Mouse (Mus musculus): ENCODE results near the gene Vps51. TPM values are rescaled to one million over a fixed set of nuclear protein-coding genes. Genes with fewer than 3 reads are reported as not detected.

Gene Vps51
- total and polyA plus RNA-seq, 2 experiments from 2014 or later = 91.2 to 102 TPM

- no peak for DNase-seq (ENCODE audit: low spot score)
- no peaks in the 10 kb centered on the region for H3K9me3 ChIP-seq (ENCODE audit: low read length)
- no peak overlapping the region for H3K9ac ChIP-seq (replicated peaks; ENCODE audit: low read length)
- no peak for ATAC-seq
- no peak overlapping the region for H3K4me2 ChIP-seq (ENCODE audit: low read depth, low read length)
- peaks cover 31% of the 10 kb centered on the region for H3K36me3 ChIP-seq (ENCODE audit: insufficient read depth, low read length)
- no peak overlapping the region for H3K4me3 ChIP-seq (ENCODE audit: low read length)
- peaks cover 8% of the 10 kb centered on the region for H3K4me1 ChIP-seq (ENCODE audit: insufficient read depth, low read length)
- no peak overlapping the region for H3K27ac ChIP-seq
- TF ChIP-seq CTCF (IDR thresholded peaks at IDR 0.05; ENCODE audit: low read depth) = no peak
- no peaks in the 10 kb centered on the region for H3K27me3 ChIP-seq (ENCODE audit: insufficient read depth, low read length)
- 91% methylated on average over 8 of the region's 10 CpGs for WGBS
Observed at GRCm38 (mm10) chr19:6069851-6070250, 7.2 kb downstream of the Vps51 start.

GRCm38 (mm10) chr19:6068951-6069350 lies 8.1 kb downstream of the Vps51 start:
- DNase-seq (ENCODE audit: low spot score) = no peak
- no peak overlapping the region for H3K27ac ChIP-seq
- WGBS = 81% methylated on average over 4 of the region's 4 CpGs
- no peak for ATAC-seq
- no peak overlapping the region for H3K4me3 ChIP-seq (ENCODE audit: low read length)
- TF ChIP-seq CTCF (IDR thresholded peaks at IDR 0.05; ENCODE audit: low read depth) = no peak
- H3K4me1 ChIP-seq (ENCODE audit: insufficient read depth, low read length) = peaks cover 8% of the 10 kb centered on the region
- H3K27me3 ChIP-seq (ENCODE audit: insufficient read depth, low read length) = no peaks in the 10 kb centered on the region
- no peak overlapping the region for H3K4me2 ChIP-seq (ENCODE audit: low read depth, low read length)
- no peak overlapping the region for H3K9ac ChIP-seq (replicated peaks; ENCODE audit: low read length)
- H3K9me3 ChIP-seq (ENCODE audit: low read length) = no peaks in the 10 kb centered on the region
- H3K36me3 ChIP-seq (ENCODE audit: insufficient read depth, low read length) = peaks cover 29% of the 10 kb centered on the region

GRCm38 (mm10) chr19:6067724-6068415 lies 9.2 kb downstream of the Vps51 start, which contains the start of gene Tm7sf2:
Tm7sf2 (minus strand) TSS chr19:6068373.
- peak; percentile 14; the same call in 1 of the 2 replicates for TF ChIP-seq CTCF (IDR thresholded peaks at IDR 0.05; ENCODE audit: low read depth)

GRCm38 (mm10) chr19:6067011-6067723 lies 9.9 kb downstream of the Vps51 start:
- peak; percentile 92 for DNase-seq (ENCODE audit: low spot score)
- ATAC-seq = peak; percentile 71
- peak; percentile 95 for TF ChIP-seq CTCF (IDR thresholded peaks at IDR 0.05; ENCODE audit: low read depth)
- H3K4me2 ChIP-seq (ENCODE audit: low read depth, low read length) = peak overlapping the region; percentile 97
- peak overlapping the region; percentile 76 for H3K9ac ChIP-seq (replicated peaks; ENCODE audit: low read length)
- WGBS = 0% methylated on average over 30 of the region's 30 CpGs
- H3K4me1 ChIP-seq (ENCODE audit: insufficient read depth, low read length) = peaks cover 12% of the 10 kb centered on the region
- no peaks in the 10 kb centered on the region for H3K9me3 ChIP-seq (ENCODE audit: low read length)
- peak overlapping the region; percentile 92 for H3K27ac ChIP-seq
- no peaks in the 10 kb centered on the region for H3K27me3 ChIP-seq (ENCODE audit: insufficient read depth, low read length)
- H3K4me3 ChIP-seq (ENCODE audit: low read length) = peak overlapping the region; percentile 57
- H3K36me3 ChIP-seq (ENCODE audit: insufficient read depth, low read length) = peaks cover 20% of the 10 kb centered on the region; the same call in 1 of the 2 replicates

More at GRCm38 (mm10) chr19:6067724-6068415, 9.2 kb downstream of the Vps51 start, which contains the start of gene Tm7sf2:
- peaks cover 23% of the 10 kb centered on the region; the same call in 1 of the 2 replicates for H3K36me3 ChIP-seq (ENCODE audit: insufficient read depth, low read length)
- no peaks in the 10 kb centered on the region for H3K9me3 ChIP-seq (ENCODE audit: low read length)
- WGBS = 8% methylated on average over 33 of the region's 33 CpGs
- peak within 1 kb of the TSS; percentile 92 for H3K27ac ChIP-seq
- ATAC-seq (peak; percentile 92), DNase-seq (ENCODE audit: low spot score) (peak; percentile 95)
- peak within 1 kb of the TSS; percentile 97 for H3K4me2 ChIP-seq (ENCODE audit: low read depth, low read length)
- H3K4me3 ChIP-seq (ENCODE audit: low read length) = peak within 1 kb of the TSS; percentile 57
- H3K27me3 ChIP-seq (ENCODE audit: insufficient read depth, low read length) = no peaks in the 10 kb centered on the region
- peak within 1 kb of the TSS; percentile 76 for H3K9ac ChIP-seq (replicated peaks; ENCODE audit: low read length)
- peaks cover 8% of the 10 kb centered on the region for H3K4me1 ChIP-seq (ENCODE audit: insufficient read depth, low read length)

- Histone ChIP-seq H3K9ac (replicated peaks; ENCODE audit: low read length) (peak overlapping the region; percentile 76), H3K4me3 (ENCODE audit: low read length) (peak overlapping the region; percentile 57), H3K36me3 (ENCODE audit: insufficient read depth, low read length) (peaks cover 20% of the 10 kb centered on the region; the same call in 1 of the 2 replicates), H3K4me2 (ENCODE audit: low read depth, low read length) (peak overlapping the region; percentile 97), H3K27ac (peak overlapping the region; percentile 92), H3K9me3 (ENCODE audit: low read length) (no peaks in the 10 kb centered on the region), H3K4me1 (ENCODE audit: insufficient read depth, low read length) (peaks cover 15% of the 10 kb centered on the region), H3K27me3 (ENCODE audit: insufficient read depth, low read length) (no peaks in the 10 kb centered on the region)
- peak; percentile 8 for ATAC-seq
- 29% methylated on average over 5 of the region's 5 CpGs for WGBS
- TF ChIP-seq CTCF (IDR thresholded peaks at IDR 0.05; ENCODE audit: low read depth) = no peak
- peak; percentile 22 for DNase-seq (ENCODE audit: low spot score)
Observed at GRCm38 (mm10) chr19:6066571-6066970, 10.5 kb downstream of the Vps51 start.

- H3K4me3 ChIP-seq (ENCODE audit: low read length) = no peak overlapping the region
- 0 out of 2 replicates have a peak overlapping the region, but pooled peaks have one; percentile 6 for H3K9ac ChIP-seq (replicated peaks; ENCODE audit: low read length)
- TF ChIP-seq CTCF (IDR thresholded peaks at IDR 0.05; ENCODE audit: low read depth) = no peak
- DNase-seq (ENCODE audit: low spot score) (no peak), ATAC-seq (no peak)
- peaks cover 4% of the 10 kb centered on the region; the same call in 1 of the 2 replicates for H3K36me3 ChIP-seq (ENCODE audit: insufficient read depth, low read length)
- H3K9me3 ChIP-seq (ENCODE audit: low read length) = no peaks in the 10 kb centered on the region
- no peaks in the 10 kb centered on the region for H3K27me3 ChIP-seq (ENCODE audit: insufficient read depth, low read length)
- peaks cover 20% of the 10 kb centered on the region for H3K4me1 ChIP-seq (ENCODE audit: insufficient read depth, low read length)
- WGBS = 86% methylated on average over 6 of the region's 6 CpGs
- H3K27ac ChIP-seq = no peak overlapping the region
- 0 out of 2 replicates have a peak overlapping the region, but pooled peaks have one; percentile 100 for H3K4me2 ChIP-seq (ENCODE audit: low read depth, low read length)
Observed at GRCm38 (mm10) chr19:6063081-6063480, 13.9 kb downstream of the Vps51 start.

All from hindbrain, postnatal 0 days (tissue).